Mouse (Mus musculus) brain, embryonic 14.5 days (tissue): ENCODE measurements at regions not wholly inside any gene's neighbourhood (a gene's known extent, or its start where the extent isn't known, plus 50 kb on each side); places are given as distances from the start of the nearest gene placed in this dataset.

Experiments used
- CTCF ChIP-seq: fragments of 200-500 bp; IDR thresholded peaks from 2 replicates; pipeline ENCODE4 v1.5.1; 2012; ENCODE audit warnings: inconsistent platforms, mild to moderate bottlenecking, moderate library complexity, borderline replicate concordance; ENCODE audit not compliant: insufficient read depth, insufficient read length; ENCODE audit errors: extremely low read depth
- POLR2A ChIP-seq: fragments of 200-500 bp; IDR thresholded peaks from 2 replicates; pipeline ENCODE4 v1.6.1; 2012; ENCODE audit warnings: mild to moderate bottlenecking, inconsistent platforms, borderline replicate concordance; ENCODE audit not compliant: poor library complexity, insufficient read depth, insufficient read length, severe bottlenecking; ENCODE audit errors: extremely low read depth

GRCm38 (mm10) chr11:111735446-111735845 is 669.5 kb downstream of the Kcnj2 start:
- TF ChIP-seq POLR2A = no peak
- TF ChIP-seq CTCF = no peak
